Mouse (Mus musculus) 416B (cell line): ENCODE results near the gene Hoxc10.

Experiments
- DNase-seq: peaks from one replicate; pipeline ENCODE4 v3.0.0; 2011; ENCODE audit warnings: low read depth

The Hoxc10 gene

GRCm38 (mm10) chr15:102945185-102946077 is 21.2 kb upstream of the Hoxc10 start:
- peak; percentile 48 for DNase-seq

DNA sequence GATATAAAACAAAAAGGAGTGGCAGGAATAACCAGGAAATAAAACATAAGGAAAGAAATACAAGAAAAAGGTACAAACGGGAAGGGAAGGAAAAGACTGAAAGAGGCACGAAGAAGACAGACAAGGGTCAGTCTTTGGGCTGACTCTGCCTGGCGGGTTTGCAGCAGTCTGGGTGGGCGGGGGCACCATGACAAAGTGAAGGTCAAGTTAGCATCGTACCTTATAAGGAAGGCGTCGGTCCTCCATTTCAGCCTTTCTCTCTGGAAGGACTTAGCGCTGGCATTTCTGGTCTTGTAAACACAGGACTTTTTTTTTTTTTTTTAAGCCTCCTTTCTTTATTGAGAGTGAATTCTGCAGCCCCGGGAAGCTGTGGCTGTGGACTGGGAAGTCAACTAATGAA is 19.3 kb upstream of the Hoxc10 start:
- no peak for DNase-seq

DNA sequence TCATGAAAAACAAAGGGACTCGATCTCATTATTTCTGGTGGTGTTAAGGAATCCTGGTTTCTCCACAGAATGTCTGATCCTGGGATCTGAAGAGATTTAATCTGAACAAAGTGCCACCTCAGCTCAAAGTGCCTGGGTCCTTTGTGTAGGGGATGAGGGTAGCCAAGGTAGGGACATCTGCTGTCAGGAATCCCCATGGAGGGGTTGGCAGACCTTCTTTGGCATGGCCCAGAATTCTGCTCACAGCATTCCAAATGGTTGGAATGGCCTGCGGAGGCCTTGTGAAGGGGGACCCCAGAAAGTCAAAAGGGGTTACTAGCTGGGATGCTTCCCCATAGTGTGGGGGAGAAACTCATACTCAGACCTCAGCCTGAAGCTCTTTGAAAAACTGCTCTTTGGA is 17.8 kb upstream of the Hoxc10 start:
- no peak for DNase-seq

DNA sequence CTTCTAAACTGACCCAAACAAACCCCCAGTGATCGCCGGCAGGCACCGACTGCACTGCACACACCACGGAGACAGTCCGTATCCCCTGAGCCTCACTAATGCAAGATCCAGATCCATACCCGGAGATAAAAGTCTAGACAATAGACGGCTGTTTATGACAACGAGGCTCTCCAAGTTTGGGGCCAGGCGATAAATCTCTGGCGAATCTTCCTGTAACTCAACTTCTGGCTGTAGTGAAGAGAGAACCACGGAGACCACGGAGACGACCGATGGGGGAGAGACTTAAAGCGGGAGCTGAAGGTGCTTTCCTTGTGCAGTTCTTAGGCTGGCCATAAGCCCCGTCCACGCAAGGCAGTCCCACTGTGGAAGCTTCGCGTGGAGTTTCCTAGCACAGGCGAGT is 16.9 kb upstream of the Hoxc10 start:
- no peak for DNase-seq

GRCm38 (mm10) chr15:102950877-102951276 is 15.7 kb upstream of the Hoxc10 start:
- no peak for DNase-seq

DNA sequence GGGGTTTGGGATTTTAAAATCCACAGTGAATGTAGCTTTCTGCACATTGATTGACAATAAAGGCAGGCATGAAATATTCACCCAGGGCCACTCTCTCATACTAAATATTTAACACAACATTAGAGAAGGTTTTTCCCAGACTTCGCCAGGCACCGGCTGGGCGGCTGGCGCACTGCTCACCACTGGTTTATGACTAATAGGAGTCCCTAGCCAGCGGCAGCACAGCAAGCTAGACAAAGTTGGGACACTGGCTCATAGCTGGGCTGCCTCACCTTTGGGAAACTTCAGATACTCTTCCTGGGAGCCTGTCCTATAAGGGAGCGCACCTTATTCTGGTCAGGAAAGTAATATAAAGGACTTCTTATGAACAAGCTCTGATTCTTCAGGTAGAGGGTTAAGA is 13.0 kb upstream of the Hoxc10 start:
- DNase-seq = no peak

- no peak for DNase-seq
These were observed 12.2 kb upstream of the Hoxc10 start, which contains the start of gene Hoxc11 for GRCm38 (mm10) chr15:102954192-102955006. Gene Hoxc11 (plus strand): TSS chr15:102954427.

DNA sequence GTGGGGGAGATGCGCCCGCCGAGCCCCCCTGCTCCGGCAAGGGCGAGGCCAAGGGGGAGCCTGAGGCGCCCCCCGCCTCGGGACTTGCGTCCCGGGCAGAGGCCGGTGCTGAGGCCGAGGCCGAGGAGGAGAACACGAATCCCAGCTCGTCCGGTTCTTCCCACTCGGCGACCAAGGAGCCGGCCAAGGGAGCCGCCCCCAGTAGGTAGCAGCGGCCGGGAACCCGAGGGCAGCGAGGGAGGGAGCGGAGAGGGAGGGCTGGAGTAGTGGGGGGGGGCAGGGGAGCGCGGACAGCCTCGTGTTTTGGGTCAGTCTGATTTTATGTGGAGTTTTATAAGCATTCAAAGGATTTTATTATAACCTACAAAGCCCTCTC is 11.6 kb upstream of the Hoxc10 start:
- no peak for DNase-seq

DNA sequence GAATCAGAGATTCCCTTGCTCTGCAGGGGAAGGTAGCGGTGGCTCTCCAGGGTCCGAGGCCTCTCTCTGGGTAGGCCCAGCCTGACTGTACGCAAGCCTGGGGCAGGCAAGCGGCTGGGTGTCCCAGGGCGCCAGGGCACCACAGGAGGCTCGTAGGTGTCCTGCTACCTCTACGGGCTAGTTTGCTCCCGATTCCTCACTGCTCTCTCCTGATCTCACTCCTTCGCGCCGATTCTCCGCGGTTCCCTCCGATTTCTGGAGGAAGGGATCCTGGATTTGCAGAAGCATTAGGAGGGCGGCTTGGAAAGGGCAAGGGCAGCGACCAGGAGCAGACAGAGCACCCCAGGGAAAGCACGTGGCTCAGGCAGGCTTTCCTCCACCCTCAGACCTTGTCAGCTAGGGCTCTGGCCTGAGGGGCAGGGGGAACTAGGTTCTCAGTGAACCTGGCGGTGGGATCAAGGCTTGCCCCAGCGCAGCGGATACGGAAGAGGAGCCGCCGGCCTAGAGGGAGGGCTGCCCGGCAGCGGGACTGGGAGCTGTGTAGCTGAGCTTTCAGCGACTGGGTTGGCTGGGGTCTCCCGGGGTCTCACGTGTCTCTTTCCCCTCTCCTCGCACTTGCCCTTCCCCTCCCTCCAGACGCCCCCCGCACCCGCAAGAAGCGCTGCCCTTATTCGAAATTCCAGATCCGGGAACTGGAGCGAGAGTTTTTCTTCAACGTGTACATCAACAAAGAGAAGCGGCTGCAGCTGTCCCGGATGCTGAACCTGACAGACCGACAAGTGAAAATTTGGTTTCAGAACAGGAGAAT is 10.6 kb upstream of the Hoxc10 start:
- DNase-seq = no peak

DNA sequence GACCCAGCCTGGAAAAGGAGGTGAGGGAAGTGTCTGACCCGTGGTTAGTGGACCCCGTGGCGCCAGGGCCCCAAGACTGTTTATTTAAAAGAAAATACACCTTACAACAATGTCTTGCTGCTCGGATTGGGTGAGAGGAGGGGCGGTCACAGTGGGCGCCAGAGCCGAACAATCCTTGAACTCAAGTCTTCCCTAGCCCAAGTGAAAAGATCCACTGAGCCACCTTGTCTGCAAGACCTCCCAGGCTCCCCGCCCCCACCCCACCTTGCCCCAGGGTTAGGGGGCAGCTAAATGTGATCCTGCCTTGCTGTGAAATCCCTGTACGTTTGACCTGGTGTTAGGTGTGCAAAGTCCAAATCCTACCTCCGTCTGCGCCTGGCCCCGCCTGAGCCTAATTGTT is 9.7 kb upstream of the Hoxc10 start:
- DNase-seq = no peak

DNA sequence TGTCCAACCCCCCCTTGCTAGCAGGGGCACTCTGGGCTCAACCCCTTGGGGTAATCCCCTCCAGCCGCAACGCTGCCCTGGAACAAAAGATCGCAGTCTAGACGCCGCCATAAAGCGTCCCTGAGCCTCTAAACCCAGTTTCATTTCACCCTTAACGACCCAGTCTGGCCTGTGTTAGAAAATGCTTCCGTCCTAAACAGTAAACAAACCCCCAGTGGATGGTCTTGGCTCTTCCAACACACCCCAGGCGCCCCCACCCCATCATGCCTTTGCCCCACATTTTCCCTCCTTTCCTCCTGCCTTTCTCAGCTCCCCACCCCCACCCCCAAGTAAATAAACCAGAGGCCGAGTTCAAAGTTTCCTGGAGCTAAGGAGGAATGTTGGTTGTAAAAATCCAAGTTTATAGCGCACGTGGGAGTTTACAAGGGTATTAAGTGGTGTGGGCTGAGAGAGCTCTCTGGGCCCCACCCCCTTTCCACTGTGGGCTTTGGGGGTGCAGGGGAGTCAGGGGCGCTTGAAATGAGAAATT is 6.9 kb upstream of the Hoxc10 start:
- DNase-seq = no peak

DNA sequence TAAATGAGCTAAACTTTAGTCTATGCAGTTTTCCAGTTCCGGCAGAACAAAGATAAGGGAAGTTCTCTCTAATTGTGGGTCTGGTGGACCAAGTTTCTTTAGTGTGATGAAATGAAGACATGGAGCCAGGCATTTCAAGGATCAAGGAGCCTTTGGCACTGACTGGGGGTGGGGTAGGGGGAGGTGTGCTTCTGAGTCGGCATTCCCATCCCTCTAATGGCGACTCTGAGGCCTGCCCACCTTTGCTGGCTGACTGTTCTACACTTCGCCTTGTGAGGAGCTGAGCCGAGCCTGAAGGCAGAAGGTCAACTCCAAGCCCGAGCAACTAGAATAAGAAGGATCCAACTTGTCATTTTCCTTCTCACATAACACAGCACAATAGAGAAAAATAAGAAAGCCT is 4.9 kb upstream of the Hoxc10 start:
- DNase-seq = no peak

DNA sequence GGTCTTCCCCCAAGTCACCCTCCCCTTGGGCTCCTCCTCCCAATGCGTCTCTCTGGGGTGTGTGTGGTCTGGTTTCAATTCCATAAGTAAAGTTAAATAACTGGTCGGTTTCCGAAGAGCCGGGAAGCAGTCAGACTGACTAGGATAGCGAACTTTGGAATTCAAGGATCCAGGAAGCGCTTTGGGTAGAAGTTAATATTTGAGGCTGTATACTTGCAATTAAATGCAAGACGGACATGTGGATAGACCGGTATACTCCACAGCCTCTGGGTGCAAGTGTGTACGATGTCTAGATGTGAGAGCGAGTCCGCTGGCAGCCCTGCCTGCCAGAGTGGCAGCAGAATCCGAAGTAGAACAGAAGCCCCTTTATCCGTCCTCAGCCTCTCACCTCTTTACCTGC is 4.1 kb upstream of the Hoxc10 start:
- DNase-seq = no peak

DNA sequence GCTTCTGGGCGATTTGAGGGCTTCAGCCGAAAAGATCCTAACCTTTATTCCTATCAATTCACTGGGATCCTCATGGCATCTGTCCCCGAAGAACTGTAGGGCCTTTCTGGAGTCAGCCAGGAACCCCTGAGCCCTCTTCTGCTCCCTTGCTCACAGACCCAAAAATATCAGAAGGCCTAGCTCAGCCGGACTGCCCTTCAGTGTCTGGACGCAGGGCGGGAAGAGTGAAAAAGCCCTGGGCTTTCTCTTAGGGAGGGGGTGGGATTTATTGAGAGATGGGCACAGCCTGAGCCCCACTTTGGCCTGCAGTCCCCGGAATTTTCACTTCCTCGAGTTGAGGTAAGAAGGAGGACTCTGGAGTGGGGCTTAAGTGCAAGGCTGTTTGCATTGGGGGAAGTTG is 3.3 kb upstream of the Hoxc10 start:
- DNase-seq = no peak

DNA sequence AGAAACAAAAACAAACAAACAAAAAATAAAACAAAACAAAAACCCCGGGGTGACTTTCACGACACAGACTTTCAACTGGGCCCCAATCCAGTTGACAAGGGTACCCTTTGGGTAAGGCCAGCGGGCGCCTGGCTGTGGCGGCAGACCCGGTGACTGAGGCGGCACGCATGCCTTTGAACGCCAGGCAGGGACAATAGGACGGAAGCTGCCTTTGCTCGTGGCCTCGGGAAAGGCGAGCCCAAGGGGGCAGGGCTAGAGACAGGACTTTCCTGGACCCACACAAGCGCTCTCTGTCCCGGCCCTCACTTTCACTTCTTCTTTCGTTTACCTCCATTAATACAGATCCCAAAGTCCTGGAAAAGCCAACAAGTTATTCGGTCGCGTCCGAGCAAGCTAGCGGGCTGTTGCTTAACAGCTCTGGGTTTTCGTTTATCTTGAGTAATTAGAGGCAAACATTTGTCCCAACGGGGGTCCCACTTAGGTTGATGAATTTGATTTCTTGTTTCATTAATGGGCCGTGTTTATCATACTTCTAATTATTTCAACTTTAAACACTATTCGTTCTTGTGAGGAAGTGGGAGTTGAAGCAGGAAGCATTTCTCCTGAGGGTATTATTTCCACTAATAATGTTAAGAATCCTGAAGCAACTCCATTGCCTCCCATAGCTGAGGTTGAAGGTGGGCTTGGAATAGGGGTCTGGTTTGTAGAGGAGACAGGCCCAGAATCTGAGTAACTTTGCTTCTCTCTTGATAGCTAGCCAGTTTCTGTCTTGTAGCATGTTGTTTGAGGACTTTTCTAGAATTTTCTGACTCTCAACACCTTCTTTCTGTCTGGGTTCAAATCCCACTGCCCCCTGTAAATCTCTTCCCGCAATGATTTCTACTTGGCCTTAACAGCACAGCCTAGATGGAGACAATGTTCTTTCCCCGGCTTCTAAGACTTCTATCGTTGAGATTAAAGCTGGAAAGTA is 2.6 kb upstream of the Hoxc10 start:
- no peak for DNase-seq

DNA sequence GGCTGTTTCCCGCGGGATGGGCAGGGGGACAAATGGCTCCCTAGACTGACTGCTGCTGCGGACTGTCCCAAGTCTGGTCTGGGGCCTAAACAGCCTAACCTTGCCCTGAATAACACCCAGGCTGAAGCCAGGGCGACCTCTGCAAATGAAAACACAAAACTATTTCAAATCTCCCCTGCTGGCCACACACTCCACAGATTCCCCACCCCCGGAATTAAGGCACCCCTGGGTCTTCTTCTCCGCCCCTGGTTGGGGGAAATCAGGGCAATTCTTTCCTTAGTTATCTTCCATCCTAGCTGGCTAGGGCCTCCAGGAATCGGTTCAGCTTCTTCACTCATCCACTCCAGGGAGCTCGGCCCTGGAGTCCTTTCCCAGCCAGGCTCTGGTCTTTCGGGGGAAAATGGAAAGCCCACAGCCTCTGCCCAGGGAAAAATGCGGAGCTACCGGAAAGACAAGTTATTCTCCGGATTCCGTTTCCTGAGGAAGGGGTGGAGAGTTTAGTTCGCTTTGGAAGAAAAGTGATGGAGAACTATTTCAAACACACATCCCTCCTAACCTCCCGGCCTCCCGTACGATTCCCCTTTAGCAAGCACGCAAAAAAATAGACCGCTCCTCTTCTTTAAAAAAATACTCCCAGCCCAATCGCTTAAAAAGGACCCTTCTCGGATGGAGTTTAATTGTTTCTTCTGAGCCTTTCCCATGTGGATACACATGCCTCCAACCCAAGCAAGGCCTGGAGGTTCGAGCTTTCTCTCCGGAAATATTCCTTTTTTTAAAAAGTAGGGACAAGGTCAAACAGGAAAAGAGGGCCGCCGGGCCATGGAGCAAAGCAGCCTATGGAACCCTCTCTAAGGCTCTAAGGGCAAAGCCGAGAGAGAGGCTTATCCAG is 1.3 kb upstream of the Hoxc10 start:
- DNase-seq = no peak

DNA sequence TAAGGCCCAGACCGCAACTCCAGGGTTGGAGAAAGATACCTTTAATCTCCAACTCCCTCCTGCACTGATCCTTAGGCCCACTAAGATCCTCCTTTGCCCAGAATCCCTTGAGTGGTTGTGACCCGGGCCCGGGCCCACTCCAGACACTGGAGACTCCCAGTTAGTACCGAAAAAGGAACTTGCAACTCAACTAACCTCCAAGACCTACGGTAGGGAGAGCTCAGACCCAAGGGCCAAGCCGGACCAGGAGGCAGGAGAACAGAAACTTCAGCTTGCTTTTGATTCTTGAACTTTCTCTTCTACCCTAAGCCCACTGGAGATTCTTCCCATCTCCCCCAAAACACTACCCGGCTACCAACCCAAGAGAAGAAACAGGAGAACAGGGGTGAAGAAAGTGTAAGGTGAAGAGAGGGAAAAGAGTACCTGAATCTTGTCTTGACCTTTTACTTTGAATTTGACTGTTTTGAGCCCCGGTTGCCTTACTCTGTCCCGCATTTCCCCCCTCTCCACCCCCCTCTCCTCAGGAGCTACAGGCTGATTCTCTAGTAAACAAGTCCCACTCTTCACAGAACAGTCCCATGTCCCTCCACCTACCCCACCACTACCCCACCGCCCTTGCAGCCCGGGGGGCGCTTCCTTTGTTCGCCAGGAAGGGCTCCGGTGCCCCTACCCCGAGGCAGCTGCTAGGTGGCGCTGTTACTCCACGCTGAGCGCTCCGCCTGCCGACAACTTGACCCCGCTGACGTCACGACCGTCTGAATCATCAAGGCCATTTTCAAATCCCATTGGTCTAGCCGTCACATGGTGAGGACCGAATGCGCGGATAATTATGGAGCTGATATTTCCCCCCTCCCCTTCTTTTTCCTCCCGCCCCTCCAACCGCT is 462 bp upstream of the Hoxc10 start:
- DNase-seq = peak; percentile 94

DNA sequence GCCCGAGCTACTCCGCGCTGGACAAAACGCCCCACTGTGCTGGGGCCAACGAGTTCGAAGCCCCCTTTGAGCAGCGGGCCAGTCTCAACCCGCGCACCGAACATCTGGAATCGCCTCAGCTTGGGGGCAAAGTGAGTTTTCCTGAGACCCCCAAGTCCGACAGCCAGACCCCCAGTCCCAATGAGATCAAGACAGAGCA is 615 bp downstream of the Hoxc10 start, which contains the start of gene Hoxc5:
Gene Hoxc5 (plus strand): TSS at position 132 of the 199 bp plus-strand sequence.
- no peak for DNase-seq
